Mouse (Mus musculus): Measurements from ENCODE around the gene Cdc42bpb. TPM values are rescaled to one million over a fixed set of nuclear protein-coding genes. Genes with fewer than 3 reads are reported as not detected.

The Cdc42bpb gene
- polyA plus RNA-seq, 1 experiment, result 62.1 TPM

- no peaks in the 10 kb centered on the region for H3K27me3 ChIP-seq (ENCODE audit: control insufficient read depth, insufficient read depth, low read length)
- no peak overlapping the region for H3K27ac ChIP-seq (ENCODE audit: control insufficient read depth, insufficient read depth, low read length)
- no peaks in the 10 kb centered on the region for H3K4me1 ChIP-seq (replicated peaks; ENCODE audit: control insufficient read depth, insufficient read depth, low read length)
- no peak for DNase-seq
- no peaks in the 10 kb centered on the region for H3K36me3 ChIP-seq (ENCODE audit: control insufficient read depth, insufficient read depth, low read length)
- TF ChIP-seq CTCF (IDR thresholded peaks at IDR 0.05; ENCODE audit: borderline replicate concordance, control insufficient read depth, extremely low read depth, insufficient read depth, low read length, poor library complexity) (no peak), POLR2A (IDR thresholded peaks at IDR 0.05; ENCODE audit: control insufficient read depth, extremely low read depth, insufficient read depth, low read length, poor library complexity) (no peak)
- H3K4me3 ChIP-seq (ENCODE audit: control insufficient read depth, insufficient read depth, low read length), result no peak overlapping the region
- 92% methylated on average over 18 of the region's 18 CpGs for WGBS
Measured at GRCm38 (mm10) chr12:111325744-111326424, 51.6 kb downstream of the Cdc42bpb start.

- no peak overlapping the region for H3K4me3 ChIP-seq (ENCODE audit: control insufficient read depth, insufficient read depth, low read length)
- TF ChIP-seq CTCF (IDR thresholded peaks at IDR 0.05; ENCODE audit: borderline replicate concordance, control insufficient read depth, extremely low read depth, insufficient read depth, low read length, poor library complexity) (no peak), POLR2A (IDR thresholded peaks at IDR 0.05; ENCODE audit: control insufficient read depth, extremely low read depth, insufficient read depth, low read length, poor library complexity) (no peak)
- H3K36me3 ChIP-seq (ENCODE audit: control insufficient read depth, insufficient read depth, low read length), result no peaks in the 10 kb centered on the region
- 96% methylated on average over 12 of the region's 12 CpGs for whole genome bisulfite sequencing
- H3K27ac ChIP-seq (ENCODE audit: control insufficient read depth, insufficient read depth, low read length), result no peak overlapping the region
- DNase-seq, result no peak
- no peaks in the 10 kb centered on the region for H3K4me1 ChIP-seq (replicated peaks; ENCODE audit: control insufficient read depth, insufficient read depth, low read length)
- H3K27me3 ChIP-seq (ENCODE audit: control insufficient read depth, insufficient read depth, low read length), result no peaks in the 10 kb centered on the region
Measured at GRCm38 (mm10) chr12:111324949-111325348, 52.6 kb downstream of the Cdc42bpb start.

- TF ChIP-seq POLR2A (IDR thresholded peaks at IDR 0.05; ENCODE audit: control insufficient read depth, extremely low read depth, insufficient read depth, low read length, poor library complexity) (no peak), CTCF (IDR thresholded peaks at IDR 0.05; ENCODE audit: borderline replicate concordance, control insufficient read depth, extremely low read depth, insufficient read depth, low read length, poor library complexity) (no peak)
- no peak overlapping the region for H3K27ac ChIP-seq (ENCODE audit: control insufficient read depth, insufficient read depth, low read length)
- no peak overlapping the region for H3K4me3 ChIP-seq (ENCODE audit: control insufficient read depth, insufficient read depth, low read length)
- H3K27me3 ChIP-seq (ENCODE audit: control insufficient read depth, insufficient read depth, low read length), result no peaks in the 10 kb centered on the region
- H3K4me1 ChIP-seq (replicated peaks; ENCODE audit: control insufficient read depth, insufficient read depth, low read length), result no peaks in the 10 kb centered on the region
- 96% methylated on average over 21 of the region's 21 CpGs for WGBS
- no peaks in the 10 kb centered on the region for H3K36me3 ChIP-seq (ENCODE audit: control insufficient read depth, insufficient read depth, low read length)
- DNase-seq, result no peak
Measured at GRCm38 (mm10) chr12:111324536-111324935, 53.0 kb downstream of the Cdc42bpb start.

- no peaks in the 10 kb centered on the region for H3K27me3 ChIP-seq (ENCODE audit: control insufficient read depth, insufficient read depth, low read length)
- H3K36me3 ChIP-seq (ENCODE audit: control insufficient read depth, insufficient read depth, low read length), result no peaks in the 10 kb centered on the region
- no peak overlapping the region for H3K27ac ChIP-seq (ENCODE audit: control insufficient read depth, insufficient read depth, low read length)
- no peak overlapping the region for H3K4me3 ChIP-seq (ENCODE audit: control insufficient read depth, insufficient read depth, low read length)
- TF ChIP-seq CTCF (IDR thresholded peaks at IDR 0.05; ENCODE audit: borderline replicate concordance, control insufficient read depth, extremely low read depth, insufficient read depth, low read length, poor library complexity), result no peak
- TF ChIP-seq POLR2A (IDR thresholded peaks at IDR 0.05; ENCODE audit: control insufficient read depth, extremely low read depth, insufficient read depth, low read length, poor library complexity), result no peak
- no peak for DNase-seq
- 7% methylated on average over 4 of the region's 4 CpGs for WGBS
- H3K4me1 ChIP-seq (replicated peaks; ENCODE audit: control insufficient read depth, insufficient read depth, low read length), result no peaks in the 10 kb centered on the region
Measured at GRCm38 (mm10) chr12:111323423-111323822, 54.1 kb downstream of the Cdc42bpb start.

GRCm38 (mm10) chr12:111321832-111322231 lies 55.7 kb downstream of the Cdc42bpb start:
- DNase-seq, result no peak
- H3K4me1 ChIP-seq (replicated peaks; ENCODE audit: control insufficient read depth, insufficient read depth, low read length), result no peaks in the 10 kb centered on the region

GRCm38 (mm10) chr12:111320549-111320948 lies 57.0 kb downstream of the Cdc42bpb start:
- 96% methylated on average over 12 of the region's 12 CpGs for WGBS

More at GRCm38 (mm10) chr12:111321832-111322231, 55.7 kb downstream of the Cdc42bpb start:
- Histone ChIP-seq H3K36me3 (ENCODE audit: control insufficient read depth, insufficient read depth, low read length) (no peaks in the 10 kb centered on the region), H3K27ac (ENCODE audit: control insufficient read depth, insufficient read depth, low read length) (no peak overlapping the region), H3K4me3 (ENCODE audit: control insufficient read depth, insufficient read depth, low read length) (no peak overlapping the region), H3K27me3 (ENCODE audit: control insufficient read depth, insufficient read depth, low read length) (no peaks in the 10 kb centered on the region)
- 97% methylated on average over 13 of the region's 13 CpGs for WGBS
- no peak for TF ChIP-seq POLR2A (IDR thresholded peaks at IDR 0.05; ENCODE audit: control insufficient read depth, extremely low read depth, insufficient read depth, low read length, poor library complexity)
- TF ChIP-seq CTCF (IDR thresholded peaks at IDR 0.05; ENCODE audit: borderline replicate concordance, control insufficient read depth, extremely low read depth, insufficient read depth, low read length, poor library complexity), result no peak

More at GRCm38 (mm10) chr12:111320549-111320948, 57.0 kb downstream of the Cdc42bpb start:
- Histone ChIP-seq H3K36me3 (ENCODE audit: control insufficient read depth, insufficient read depth, low read length) (no peaks in the 10 kb centered on the region), H3K4me1 (replicated peaks; ENCODE audit: control insufficient read depth, insufficient read depth, low read length) (no peaks in the 10 kb centered on the region), H3K27ac (ENCODE audit: control insufficient read depth, insufficient read depth, low read length) (no peak overlapping the region), H3K27me3 (ENCODE audit: control insufficient read depth, insufficient read depth, low read length) (no peaks in the 10 kb centered on the region), H3K4me3 (ENCODE audit: control insufficient read depth, insufficient read depth, low read length) (no peak overlapping the region)
- no peak for DNase-seq
- TF ChIP-seq CTCF (IDR thresholded peaks at IDR 0.05; ENCODE audit: borderline replicate concordance, control insufficient read depth, extremely low read depth, insufficient read depth, low read length, poor library complexity) (no peak), POLR2A (IDR thresholded peaks at IDR 0.05; ENCODE audit: control insufficient read depth, extremely low read depth, insufficient read depth, low read length, poor library complexity) (no peak)

Measured in thymus, adult 2 months (tissue).